In the genomic region with DNA sequence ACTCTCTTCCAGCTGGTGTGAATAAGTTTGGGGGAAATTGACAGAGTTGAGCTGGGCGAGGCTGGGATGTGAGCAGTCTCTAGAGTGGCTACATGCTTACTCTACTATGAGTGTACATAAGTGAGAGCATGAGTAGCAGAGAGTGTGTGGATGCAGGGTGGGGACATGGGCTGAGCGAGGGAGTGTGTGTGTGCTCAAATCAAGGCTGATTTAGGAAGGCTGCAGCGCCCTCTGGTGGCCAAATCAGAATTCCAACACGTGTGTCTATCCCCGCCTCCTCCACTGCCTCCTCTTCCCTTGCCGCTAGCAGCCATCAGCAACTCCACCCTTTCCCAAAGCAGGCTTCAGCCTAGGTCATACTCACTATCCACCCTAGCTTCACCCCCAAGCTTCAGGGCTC, we compare ENCODE assay signal across 8 mouse cellular contexts. TPM values are rescaled to one million over a fixed set of nuclear protein-coding genes. Genes with fewer than 3 reads are reported as not detected.
DNase-seq lines count a peak whose midpoint lies in the region; ATAC-seq lines count a peak whose summit lies in the region.

No protein-coding gene starts in this region.

- peaks cover 2% of the 10 kb centered on the region for H3K27me3 ChIP-seq in midbrain, embryonic 11.5 days (ENCODE audit: control insufficient read depth, insufficient read depth, low read length)

- intact Hi-C loops in left cerebral cortex, postnatal 4 days (cut with DNase I) = loop anchor here (10.0 kb wide), 2 partner anchors 480 to 770 kb away; partner anchors contain the start of gene Clspn

- WGBS in midbrain, embryonic 11.5 days = 7% methylated on average over 6 of the region's 6 CpGs

- peak; percentile 55; the same call in 1 of the 2 replicates for ATAC-seq in midbrain, embryonic 11.5 days (ENCODE audit: low FRiP score)

- no peak overlapping the region for H3K9ac ChIP-seq in midbrain, embryonic 11.5 days (ENCODE audit: low read length)

- H3K4me3 ChIP-seq in midbrain, embryonic 11.5 days (ENCODE audit: low read depth, low read length) = no peak overlapping the region

- no peaks in the 10 kb centered on the region for H3K36me3 ChIP-seq in midbrain, embryonic 11.5 days (ENCODE audit: control insufficient read depth, insufficient read depth, low read length)

- H3K4me1 ChIP-seq in midbrain, embryonic 11.5 days (ENCODE audit: control insufficient read depth, insufficient read depth, low read length) = peaks cover 2% of the 10 kb centered on the region; the same call in 1 of the 2 replicates

- H3K9me3 ChIP-seq in midbrain, embryonic 11.5 days (ENCODE audit: control insufficient read depth, low read length) = no peaks in the 10 kb centered on the region

- no peak overlapping the region for H3K4me2 ChIP-seq in midbrain, embryonic 11.5 days

- H3K27ac ChIP-seq in midbrain, embryonic 11.5 days (ENCODE audit: low read depth, low read length) = no peak overlapping the region

- peak; percentile 70 to 88 for DNase-seq in adrenal gland, adult (ENCODE audit: inconsistent age in 2 of 2, low spot score in 1 of 2)
- DNase-seq in adrenal gland, adult 8-10 months = no peak
- peak; percentile 50 for DNase-seq in cerebellum, adult 9-10 months
- peak; percentile 75 to 76 for DNase-seq in frontal cortex, postnatal 25 days (ENCODE audit: low spot score in 2 of 2)
- peak; percentile 20 for DNase-seq in kidney, adult 11 months
- peak; percentile 88 for DNase-seq in left cerebral cortex, postnatal 4 days
- peak; percentile 100 for DNase-seq in midbrain, embryonic 11.5 days (ENCODE audit: low spot score, missing footprints)
- peak; percentile 21 for DNase-seq in spleen, adult 12 weeks (ENCODE audit: low spot score)

RNA-seq across cellular contexts. Expression of gene Gjb3, which starts 5.9 kb away (rescaled TPM):
- not detected for total RNA-seq in adrenal gland, adult 8-10 months (2022)
- total RNA-seq in left cerebral cortex, postnatal 4 days (2021) = under 1 TPM; 0.60 to 0.70 TPM
- 0.65 and 0.75 TPM in 2 replicates for polyA plus RNA-seq in midbrain, embryonic 11.5 days (2014; fragmentation: Nextera tagmentation; extraction: Ambion mirVana)

RNA-seq across cellular contexts. Expression of gene Gja4, which starts 10.9 kb away (rescaled TPM):
- 1 to 10 TPM; 3.1 to 7.0 (median 4.5) TPM for total RNA-seq in adrenal gland, adult 8-10 months (2022)
- total RNA-seq in left cerebral cortex, postnatal 4 days (2021) = 10 to 100 TPM; 11.3 to 12.9 TPM
- 18.3 and 20.1 TPM in 2 replicates for polyA plus RNA-seq in midbrain, embryonic 11.5 days (2014; fragmentation: Nextera tagmentation; extraction: Ambion mirVana)

RNA-seq across cellular contexts. Expression of gene Gjb4, which starts 29.1 kb away (rescaled TPM):
- not detected for total RNA-seq in adrenal gland, adult 8-10 months (2022)
- not detected for total RNA-seq in left cerebral cortex, postnatal 4 days (2021)
- polyA plus RNA-seq in midbrain, embryonic 11.5 days (2014; fragmentation: Nextera tagmentation; extraction: Ambion mirVana) = 0.10 TPM in 1 of 2 replicates, not detected in the other

RNA-seq across cellular contexts. Expression of gene Gjb5, which starts 33.2 kb away (rescaled TPM):
- under 1 TPM in 3 of 4 experiments, not detected in 1; 0.18 to 0.38 (median 0.21) TPM for total RNA-seq in adrenal gland, adult 8-10 months (2022)
- under 1 TPM in 1 of 2 experiments, not detected in 1; 0.20 TPM for total RNA-seq in left cerebral cortex, postnatal 4 days (2021)
- 0.42 and 0.46 TPM in 2 replicates for polyA plus RNA-seq in midbrain, embryonic 11.5 days (2014; fragmentation: Nextera tagmentation; extraction: Ambion mirVana)
